Mouse (Mus musculus): ENCODE results near the gene Anxa11.

- no peak for TF ChIP-seq CTCF (IDR thresholded peaks at IDR 0.05; ENCODE audit: low read depth)
- no peak for TF ChIP-seq EP300 (optimal IDR thresholded peaks at IDR 0.05)
Observed at GRCm38 (mm10) chr14:25866384-25866783, 24.4 kb downstream of the Anxa11 start.
